Mouse (Mus musculus) thymus, adult 2 months (tissue): ENCODE data around the gene Zfp526.

Experiments used
- CTCF ChIP-seq: fragments of 200-500 bp; IDR thresholded peaks from 2 replicates; pipeline ENCODE4 v1.5.1; 2012; ENCODE audit warnings: mild to moderate bottlenecking, control low read depth, low read length, moderate library complexity, borderline replicate concordance; ENCODE audit not compliant: control insufficient read depth, poor library complexity, insufficient read depth; ENCODE audit errors: extremely low read depth
- POLR2A ChIP-seq: fragments of 200-500 bp; IDR thresholded peaks from 2 replicates; pipeline ENCODE4 v1.6.1; 2012; ENCODE audit warnings: mild to moderate bottlenecking, low read length, control low read depth, moderate library complexity; ENCODE audit not compliant: control insufficient read depth, poor library complexity, insufficient read depth; ENCODE audit errors: extremely low read depth

- TF ChIP-seq POLR2A (no peak), CTCF (no peak)
These were observed 22.1 kb downstream of the Zfp526 start for GRCm38 (mm10) chr7:25243361-25243760.
